Mouse (Mus musculus): ENCODE data around the gene Ifna14.

GRCm38 (mm10) chr4:88526379-88527049, 45.1 kb downstream of the Ifna14 start:
- no peak for TF ChIP-seq CTCF (IDR thresholded peaks at IDR 0.05)
- TF ChIP-seq EP300 (IDR thresholded peaks at IDR 0.05; ENCODE audit: insufficient read depth, low read depth, low read length), result no peak
